Mouse (Mus musculus): ENCODE measurements at regions not wholly inside any gene's neighbourhood (a gene's known extent, or its start where the extent isn't known, plus 50 kb on each side); places are given as distances from the start of the nearest gene placed in this dataset.

DNA sequence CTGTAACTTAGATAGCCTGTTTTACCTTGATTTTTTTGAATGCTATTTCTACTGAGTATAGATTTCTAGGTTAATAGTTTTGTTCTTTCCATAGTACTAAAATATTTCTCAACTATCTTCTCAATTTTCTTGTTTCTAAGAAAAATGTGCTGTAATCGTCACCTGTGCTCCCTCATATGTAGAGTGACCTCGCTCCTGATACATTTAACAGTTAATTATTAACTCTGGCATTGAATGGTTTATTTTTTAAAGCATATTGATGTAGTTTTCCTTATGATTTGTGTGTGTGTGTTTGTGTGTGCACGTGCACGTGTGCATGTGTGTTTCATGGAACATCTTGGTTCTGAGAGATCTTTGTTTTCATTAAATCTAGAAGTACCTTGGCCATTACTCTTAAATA lies 158.7 kb upstream of the Gm15217 start:
- no peak for TF ChIP-seq CTCF (IDR thresholded peaks at IDR 0.05; ENCODE audit: low read depth)
- no peak for TF ChIP-seq EP300 (IDR thresholded peaks at IDR 0.05; ENCODE audit: low read depth)
